Mouse (Mus musculus): ENCODE measurements around the gene Grb7.

DNA sequence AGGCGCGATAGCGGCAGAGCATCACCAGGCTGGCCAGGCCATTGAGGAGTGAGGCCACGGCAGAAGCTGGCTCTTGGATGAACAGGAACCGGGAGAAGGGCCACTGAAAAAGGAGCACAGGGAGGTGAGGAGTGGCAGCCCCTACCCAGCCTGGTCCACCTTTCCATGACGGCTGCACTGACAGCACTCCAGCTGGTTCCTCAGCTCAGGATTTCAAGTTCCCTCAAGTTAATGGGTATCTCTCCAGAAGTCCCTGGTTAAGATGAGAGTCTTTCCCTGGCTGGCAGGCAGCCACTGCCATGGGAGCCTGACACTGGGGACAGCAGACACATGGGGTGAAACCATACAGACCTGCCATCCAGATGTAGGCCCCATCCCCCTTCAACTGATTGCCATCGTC is 48.2 kb upstream of the Grb7 start:
- TF ChIP-seq CTCF (IDR thresholded peaks at IDR 0.05; ENCODE audit: low read depth, low read length) (no peak), POLR2A (IDR thresholded peaks at IDR 0.05; ENCODE audit: extremely low read depth, insufficient read depth, low read length) (no peak)
